Mouse (Mus musculus) lung, postnatal 0 days (tissue): Measurements from ENCODE around the gene B830017H08Rik.

Source experiments
- CTCF ChIP-seq: IDR thresholded peaks from 2 replicates; pipeline ENCODE4 v1.5.1; 2016; ENCODE audit warnings: antibody characterized with exemption, mild to moderate bottlenecking
- EP300 ChIP-seq: IDR thresholded peaks from 2 replicates; pipeline ENCODE4 v1.6.1; 2016; ENCODE audit warnings: antibody characterized with exemption, mild to moderate bottlenecking, control low read depth

GRCm38 (mm10) chr16:17809711-17810110 lies 23.2 kb upstream of the B830017H08Rik start:
- TF ChIP-seq CTCF (no peak), EP300 (no peak)
